Mouse (Mus musculus) heart, adult 9 months (tissue): ENCODE data around the gene Kcnb1.
A peak's percentile ranks its signal among the peaks of the same experiment; 100 is the strongest.

ENCODE experiments used
- DNase-seq, 2 experiments: peaks; one replicate each; pipeline ENCODE4 v3.0.0; 2022; ENCODE audit warnings: low spot score in 2 of 2

The Kcnb1 gene

DNA sequence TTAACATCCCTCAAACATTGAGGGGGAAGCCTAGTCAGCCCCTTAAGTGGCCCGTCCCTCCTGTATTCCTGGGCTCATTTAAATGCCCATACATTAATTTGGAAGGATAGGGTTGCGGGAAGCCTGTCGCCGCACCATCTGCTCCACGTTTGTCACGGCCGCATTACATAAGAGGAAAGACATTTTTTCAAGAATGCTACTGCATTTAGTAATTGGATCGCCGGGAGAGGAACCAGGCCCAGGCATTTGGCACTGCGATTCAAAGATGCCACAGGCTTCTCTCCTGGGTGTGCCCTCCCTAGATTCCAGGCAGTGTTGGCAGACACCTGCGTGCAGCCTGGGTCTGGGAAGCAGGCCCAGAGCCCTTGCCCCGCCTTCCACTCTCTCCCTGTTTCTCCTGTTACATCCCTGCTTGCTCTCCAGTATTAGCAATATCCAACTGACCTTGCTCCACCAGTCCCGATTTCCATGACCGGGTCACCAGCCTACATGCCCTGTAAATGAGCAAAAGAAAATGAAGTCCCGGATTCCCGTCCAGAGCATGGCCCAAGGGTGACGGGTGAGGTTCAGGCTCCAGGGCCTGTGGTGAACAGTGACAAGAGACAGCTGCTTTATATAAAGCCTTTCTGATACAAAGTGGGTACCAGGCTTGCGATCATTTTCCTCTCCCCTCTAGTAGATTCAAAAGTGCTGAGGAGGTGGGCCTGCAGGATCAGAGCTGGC is 110.3 kb downstream of the Kcnb1 start:
- DNase-seq: peak; percentile 69 to 71

DNA sequence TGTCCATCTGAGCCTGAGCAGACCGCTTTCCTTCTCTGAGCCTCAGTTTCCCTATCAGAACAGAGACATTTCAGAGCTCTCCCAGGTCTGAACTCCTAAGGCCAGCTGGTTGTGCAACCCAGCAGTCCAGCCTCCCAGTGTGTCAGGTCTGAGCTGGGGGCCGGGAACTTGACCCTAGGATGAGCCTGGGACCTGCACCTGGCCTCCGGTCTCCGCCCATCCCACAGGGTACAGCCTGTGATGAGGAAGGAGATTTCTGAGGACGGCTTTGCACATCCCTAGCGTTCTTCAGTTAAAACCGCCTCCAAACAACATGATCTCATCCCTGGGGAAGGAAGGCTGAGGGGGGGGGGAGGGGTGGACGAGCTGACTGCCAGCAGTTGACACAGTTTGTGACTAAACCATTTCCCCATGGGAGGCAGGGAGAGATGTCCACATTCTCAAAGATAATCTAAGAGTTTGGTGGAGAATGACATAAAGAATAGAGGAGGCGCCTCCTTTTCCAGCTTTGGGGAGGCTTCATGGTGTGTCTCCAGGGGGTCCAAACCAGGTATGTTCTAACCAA is 110.9 kb downstream of the Kcnb1 start:
- peak in 1 of 2 experiments; percentile 32 for DNase-seq

DNA sequence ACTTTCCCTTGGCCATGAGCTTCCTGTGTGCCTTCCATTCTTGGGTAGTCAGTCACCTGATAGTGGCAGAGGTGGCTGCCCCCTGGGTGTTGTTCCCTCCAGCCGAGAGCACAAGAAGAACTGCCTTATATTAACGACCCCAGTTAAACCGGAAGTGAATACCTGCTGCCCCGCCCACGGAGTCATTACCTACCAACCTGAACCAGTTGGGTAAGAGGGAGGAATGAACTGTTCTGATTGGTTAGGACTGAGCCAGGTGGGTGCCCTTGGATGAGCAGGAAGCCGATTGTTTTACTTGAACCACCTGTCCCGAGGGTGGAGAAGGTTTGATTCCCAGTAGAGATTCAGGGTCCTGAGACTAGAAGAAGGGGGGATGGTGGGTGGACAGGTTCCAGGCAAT is 111.5 kb downstream of the Kcnb1 start:
- DNase-seq: no peak

DNA sequence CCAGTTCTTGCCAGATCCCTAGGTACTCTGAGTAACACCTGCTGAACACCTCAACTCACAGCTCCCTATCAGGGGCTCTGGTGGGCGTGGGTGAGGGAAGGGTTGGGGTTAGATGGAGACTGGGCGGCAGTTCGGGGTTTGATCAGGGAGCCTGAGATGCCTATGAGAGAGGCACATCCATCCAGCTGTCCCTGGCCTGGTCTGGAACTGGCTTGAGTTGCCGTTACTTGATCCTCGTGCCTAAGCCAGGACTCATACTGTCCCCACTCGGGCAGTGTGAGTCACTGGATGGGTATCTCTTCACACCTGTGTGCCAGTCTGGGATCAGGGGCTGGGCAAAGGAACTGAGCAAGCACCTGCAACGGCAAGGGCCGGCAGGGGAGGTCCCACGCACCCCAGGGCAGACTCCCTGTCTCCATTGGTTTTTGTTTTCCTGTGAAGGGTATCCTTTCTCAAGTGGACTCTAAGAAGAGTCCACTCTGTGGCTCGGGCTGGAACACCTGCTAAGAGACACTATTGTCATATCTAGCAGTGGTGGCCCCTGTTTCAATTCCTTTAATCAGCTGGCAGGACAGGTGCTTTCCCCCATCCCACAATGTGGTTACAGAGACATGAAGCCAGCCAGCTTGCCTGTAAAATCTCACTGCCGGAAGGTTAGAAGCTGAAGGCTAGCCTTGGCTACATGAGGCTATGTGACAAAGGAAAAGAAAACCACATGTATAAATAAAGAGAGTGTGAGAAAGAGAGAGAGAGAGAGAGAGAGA is 112.6 kb downstream of the Kcnb1 start:
- DNase-seq: no peak

DNA sequence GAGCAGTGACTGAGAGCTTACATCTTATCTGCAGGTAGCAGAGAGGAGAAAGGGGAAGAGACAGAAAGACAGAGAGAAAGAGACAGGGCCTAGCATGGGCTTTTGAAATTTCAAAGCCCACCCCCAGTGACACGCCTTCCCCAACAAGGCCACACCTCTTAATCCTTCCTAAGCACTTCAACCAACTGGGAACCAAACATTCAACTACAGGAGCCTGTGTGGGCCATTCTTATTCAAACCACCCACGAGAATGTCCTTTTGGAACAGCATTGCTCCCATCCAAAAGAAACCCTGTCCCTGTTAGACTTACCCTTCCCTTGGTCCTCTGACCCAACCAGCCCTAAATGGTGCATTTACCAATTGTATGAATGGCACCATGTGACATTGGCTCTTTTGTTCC is 113.2 kb downstream of the Kcnb1 start:
- no peak for DNase-seq

DNA sequence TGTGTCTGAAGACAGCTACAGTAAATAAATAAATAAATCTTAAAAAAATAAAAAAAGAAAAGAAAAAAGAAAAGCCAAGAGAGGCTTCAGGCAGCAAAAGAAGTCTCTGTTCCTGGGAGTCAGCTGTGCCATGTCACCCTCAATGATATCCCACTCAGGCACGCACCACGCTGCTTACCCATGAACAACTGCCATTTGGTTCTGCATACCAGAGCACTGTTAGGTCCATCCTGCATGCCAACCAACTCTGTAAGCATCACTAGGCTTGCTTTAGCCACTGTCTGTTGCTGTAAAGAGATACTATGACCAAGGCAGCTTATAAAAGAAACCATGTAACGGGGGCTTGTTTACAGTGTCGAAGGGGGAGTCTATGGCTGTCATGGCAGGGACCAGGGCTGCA is 113.6 kb downstream of the Kcnb1 start:
- DNase-seq: no peak

DNA sequence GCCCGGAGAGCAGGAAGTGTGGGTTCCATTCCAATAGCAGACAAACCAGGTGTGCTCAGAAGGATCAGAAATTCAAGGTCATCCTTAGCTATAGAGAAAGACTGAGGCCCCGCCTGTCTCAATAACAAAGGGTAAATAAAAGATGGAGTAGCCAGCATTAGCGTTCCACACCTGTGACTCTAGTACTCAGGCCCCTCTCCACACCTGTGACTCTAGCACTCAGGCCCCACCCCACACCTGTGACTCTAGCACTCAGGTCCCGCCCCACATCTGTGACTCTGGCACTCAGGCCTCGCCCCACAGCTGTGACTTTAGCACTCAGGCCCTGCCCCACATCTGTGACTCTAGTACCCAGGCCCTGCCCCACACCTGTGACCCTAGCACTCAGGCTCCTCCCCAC is 115.4 kb downstream of the Kcnb1 start:
- DNase-seq: no peak

DNA sequence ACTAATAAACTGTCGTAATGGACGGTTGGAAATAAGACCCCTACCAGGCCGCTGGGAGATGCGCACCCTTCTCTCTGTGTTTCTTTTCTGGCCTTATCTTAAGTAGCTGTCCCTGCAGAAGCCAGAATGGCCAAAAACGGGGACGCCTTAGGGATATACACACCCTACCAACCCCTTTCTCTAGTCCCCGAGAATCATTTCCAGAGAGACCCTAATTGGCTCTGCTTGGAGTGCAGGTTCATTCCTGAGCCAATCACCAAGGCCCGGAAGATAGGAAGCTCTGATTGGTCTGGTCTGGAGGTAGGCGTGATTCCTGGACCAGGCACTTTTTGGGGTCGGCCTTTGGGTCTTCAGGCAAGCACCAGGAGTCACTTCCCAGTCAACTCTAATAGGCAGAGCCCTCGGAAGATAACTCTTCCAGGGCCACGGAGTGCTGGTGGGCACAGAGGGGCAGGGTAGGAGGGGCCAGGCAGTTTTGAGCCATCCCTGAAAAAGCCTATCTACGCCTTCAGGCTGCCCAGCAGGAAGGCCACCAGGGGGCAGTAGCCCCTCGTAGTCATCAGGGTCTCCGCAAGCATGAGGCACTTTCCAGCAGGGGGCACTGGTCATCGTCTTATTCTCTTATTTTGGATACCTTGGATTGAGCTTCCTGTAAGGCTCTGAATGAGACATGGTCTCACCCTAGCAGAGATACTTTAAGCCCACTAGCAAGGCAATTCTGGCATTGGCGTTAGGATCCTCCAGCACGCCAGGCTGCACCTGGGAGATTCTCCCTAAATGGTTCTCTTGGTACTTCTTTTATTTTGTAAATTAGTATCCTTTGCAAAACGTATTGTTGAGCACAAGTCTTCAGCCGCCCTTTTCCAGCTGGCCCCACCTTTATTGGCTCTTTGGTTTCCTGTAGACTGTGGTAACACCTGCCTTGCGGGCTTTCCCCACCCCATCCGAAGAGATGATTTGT is 118.0 kb downstream of the Kcnb1 start:
- peak; percentile 92 to 94 for DNase-seq

DNA sequence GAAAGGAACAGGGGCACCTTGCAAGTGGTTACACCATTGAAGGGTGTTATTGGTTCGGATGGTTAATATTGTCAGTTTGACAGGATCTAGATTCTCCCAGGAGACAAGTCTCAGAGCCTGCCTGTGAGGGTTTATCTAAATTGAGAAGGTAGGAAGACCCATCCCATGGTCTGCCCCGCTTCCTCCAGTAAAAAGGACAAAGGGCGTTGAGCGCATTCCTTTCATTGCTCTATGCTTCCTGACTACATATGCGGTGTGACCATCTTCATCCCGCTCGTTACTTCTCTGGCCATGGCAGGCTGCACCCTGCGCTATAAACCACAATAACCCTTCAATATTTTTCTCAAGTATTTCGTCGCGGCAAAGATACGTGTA is 118.7 kb downstream of the Kcnb1 start:
- DNase-seq: no peak

DNA sequence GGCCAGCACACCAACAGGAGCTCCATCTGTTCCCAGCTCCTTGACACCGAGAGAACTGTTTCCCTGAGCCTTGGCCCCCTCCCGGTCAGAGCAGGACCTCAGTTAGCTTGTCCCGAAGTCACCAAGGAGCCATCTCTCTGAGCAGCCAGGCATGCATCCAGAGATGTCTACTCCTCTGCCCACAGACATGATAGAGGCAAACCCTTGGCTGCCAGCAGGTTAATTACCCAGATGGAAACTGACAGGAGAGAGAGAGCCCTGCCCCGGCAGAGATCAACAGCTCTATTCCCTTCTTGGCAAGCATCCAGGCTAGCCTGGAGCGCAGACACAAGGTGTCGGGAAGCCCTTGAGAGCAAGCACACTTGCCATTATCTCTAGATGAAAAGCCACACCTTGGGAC is 119.6 kb downstream of the Kcnb1 start:
- no peak for DNase-seq

DNA sequence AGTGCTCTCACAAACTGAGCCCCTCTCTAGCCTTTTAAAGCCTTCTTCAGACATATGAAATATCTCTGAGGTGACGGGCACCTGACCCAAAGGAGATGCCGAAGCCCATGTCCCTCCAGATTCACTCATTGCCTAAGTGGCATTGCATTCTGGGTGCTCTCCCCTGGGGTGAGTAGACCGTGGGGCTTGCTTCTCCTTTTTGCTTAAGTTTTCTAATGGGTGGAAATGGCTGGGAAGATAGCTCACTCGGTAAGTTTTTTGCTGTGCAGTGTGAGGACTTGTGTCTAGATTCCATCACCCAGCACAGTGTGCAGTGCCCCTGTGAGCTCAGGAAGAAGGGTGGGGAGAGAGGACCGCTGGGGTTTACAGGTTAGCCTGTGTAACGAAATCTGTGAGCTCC is 122.4 kb downstream of the Kcnb1 start:
- no peak for DNase-seq

DNA sequence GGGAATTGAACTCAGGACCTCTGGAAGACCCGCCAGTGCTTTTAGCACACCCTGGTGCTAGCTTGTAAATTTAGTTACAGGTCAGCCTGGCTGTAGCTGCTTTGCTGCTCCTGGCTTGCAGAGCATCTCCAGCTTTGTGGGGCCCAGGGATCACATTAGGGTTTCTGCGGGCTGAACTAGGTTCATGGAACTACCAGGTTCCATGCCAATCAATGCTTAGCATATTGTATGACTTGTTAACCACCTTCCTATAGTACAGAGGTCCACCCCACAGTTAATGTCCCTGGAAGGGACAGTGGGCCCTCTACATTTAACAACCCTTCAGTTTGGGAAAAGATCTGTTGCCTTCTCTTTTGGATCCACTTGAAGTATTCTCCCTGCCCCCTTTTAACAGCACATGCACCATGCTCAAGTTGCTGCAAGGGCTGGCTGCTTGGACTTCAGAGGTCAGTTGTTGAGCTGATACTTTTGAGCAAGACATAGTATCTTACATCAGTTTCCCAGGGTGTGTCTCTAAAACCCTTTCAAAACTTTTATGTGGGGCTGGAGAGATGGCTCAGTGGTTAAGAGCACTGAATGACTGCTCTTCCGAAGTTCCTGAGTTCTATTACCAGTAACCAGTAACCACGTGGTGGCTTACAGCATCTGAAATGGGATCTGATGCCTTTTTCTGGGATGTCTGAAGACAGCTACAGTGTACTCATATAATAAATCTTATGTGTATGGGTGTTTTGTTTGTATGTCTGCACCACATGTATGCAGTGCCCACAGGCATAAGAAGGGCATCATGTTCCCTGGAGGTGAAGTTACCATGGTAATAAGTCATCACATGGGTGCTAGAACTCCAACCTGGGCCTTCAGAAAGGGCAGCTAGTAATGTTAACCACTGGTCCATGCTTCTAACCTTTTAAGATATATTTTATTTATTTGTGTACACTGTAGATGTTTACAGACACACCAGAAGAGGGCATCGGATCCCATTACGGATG is 123.1 kb downstream of the Kcnb1 start:
- no peak for DNase-seq

DNA sequence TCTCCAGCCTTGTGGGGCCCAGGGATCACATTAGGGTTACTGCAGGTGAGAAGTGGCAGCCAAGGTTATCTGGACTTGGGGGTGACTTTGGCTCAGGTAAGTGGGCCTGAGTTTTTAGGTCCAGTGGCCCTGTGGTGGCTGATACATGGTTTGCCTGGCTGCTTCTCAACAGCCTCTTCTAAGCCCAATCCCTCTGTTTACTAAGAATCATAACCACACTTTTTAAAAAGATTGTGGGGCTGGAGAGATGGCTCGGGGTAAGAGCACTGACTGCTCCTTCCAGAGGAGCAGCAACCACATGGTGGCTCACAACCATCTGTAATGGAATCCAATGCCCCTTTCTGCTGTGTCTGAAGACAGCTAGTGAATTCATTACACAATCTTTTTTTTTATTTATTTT is 123.9 kb downstream of the Kcnb1 start:
- DNase-seq: no peak

DNA sequence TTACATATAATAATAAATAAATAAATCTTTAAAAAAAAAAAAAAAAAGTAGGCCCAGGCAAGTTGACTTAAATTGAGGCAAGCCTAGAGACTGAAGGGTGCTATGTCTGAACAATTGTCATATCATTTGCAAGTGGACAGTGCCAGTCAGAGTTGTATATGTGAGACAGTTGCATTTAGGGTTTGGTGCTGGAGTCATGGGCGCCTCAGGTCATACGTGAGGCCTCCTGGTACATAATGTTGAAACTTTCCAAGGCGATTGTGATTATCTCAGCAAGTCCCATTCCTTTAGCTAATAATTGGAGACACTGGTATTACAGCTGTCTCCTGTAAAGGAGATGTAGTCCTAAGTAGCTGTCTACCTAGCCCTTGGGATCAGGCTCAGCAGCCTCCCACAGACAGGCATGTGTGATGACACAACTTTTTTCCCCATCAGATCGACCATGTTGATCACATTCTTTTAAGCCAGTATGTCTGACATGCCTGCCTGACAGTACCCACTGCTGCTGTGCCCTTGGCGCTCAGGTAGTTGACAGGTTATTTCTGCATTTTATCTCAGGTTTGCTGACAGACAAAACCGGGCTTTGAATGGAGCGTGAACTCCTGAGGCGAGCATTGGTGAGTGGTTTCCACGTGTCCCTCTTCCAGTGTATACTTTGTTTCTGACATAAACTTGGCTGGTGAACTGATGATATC is 125.2 kb downstream of the Kcnb1 start:
- DNase-seq: no peak

DNA sequence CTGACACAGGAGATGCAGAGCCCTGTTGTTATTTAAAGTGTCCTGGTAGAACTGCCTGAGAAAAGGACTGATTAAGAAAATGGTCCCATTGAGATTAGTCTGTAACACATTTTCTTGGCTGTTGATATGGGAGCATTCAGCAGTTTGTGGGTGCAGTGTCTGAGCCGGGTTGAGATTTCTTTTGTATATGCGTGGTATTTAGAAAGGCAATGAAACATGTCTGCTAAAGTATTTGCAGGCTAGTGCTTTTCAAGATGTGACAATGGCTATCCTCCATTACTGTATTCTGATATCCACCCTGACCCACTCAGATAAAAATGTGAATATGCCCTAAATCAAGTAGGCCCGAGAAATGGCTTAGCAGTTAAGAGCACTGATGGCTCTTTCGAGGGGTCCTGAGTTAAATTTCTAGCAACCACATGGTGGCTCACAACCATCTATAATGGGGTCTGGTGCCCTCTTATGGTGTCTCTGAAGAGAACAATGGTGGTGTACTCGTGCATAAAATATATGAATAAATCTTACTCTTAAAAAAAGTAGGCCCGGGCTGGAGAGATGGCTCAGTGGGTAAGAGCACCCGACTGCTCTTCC is 126.0 kb downstream of the Kcnb1 start:
- DNase-seq: no peak

DNA sequence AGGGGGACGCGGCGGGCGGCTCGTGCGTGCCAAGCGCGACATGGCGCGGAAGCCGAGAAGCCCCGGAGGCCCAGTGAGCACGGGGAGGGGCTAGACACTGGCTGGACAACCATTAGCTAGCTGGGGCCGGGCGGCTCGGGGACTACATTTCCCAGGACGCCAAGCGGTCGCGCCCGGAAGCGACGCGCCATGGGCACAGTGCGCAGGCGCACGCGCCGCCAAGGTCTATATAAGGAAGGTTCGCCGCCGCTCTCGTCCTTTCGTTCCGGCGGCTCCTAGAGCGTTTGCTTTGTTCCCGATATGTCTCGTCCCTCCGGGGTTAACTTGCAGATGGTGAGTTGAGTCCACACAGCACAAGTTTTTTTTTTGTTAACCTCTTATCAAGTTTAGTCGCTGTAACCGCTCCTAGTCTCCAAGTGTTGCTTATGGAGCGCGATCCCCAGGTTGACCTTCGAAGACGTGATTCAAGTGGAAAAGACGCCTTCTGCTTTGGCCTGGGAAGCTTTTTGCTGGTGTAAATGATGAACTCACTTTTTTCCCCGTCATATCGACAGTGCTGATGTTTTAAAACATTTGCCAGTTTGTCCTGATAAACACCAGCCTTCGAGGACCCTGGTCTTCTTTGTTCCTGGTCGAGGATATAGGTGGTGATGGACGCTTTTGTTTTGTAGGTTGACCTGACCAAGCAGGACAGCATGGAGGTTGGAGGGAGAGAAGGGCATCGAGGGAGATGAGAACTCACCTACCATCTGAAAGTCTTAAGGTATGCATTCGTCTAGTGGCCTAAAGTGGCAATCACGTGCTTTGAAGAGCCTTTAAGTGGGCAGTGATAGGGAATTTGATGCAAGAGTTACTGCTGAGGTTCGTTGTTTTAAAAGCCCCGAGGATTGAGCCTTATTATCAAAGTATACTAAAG is 126.7 kb downstream of the Kcnb1 start, which contains the start of gene Znfx1:
Znfx1 (minus strand) TSS at position 51 of the 916 bp plus-strand sequence.
- DNase-seq: peak; percentile 95 to 97

DNA sequence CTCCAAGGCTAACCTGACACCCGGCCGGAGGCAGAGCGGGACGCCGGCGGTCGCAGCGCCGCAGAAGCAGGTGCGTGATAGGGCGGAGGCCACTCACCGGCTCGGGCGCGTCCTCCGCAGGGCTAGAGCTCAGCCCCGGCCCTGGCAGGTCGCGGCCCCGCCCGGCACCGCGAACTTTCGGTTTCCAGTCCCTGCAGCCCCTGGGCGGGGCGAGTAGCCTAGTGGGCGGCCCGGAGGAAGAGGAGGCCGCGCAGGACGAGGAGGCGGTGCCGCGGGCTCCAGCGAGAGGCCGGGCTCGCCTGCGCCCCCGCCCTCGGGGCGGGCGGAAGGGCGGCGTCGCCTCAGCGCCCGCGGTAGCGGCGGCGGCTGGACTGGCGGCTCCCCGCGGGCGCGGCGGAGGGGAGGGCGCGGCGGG is 127.5 kb downstream of the Kcnb1 start:
- peak; percentile 96 for DNase-seq

DNA sequence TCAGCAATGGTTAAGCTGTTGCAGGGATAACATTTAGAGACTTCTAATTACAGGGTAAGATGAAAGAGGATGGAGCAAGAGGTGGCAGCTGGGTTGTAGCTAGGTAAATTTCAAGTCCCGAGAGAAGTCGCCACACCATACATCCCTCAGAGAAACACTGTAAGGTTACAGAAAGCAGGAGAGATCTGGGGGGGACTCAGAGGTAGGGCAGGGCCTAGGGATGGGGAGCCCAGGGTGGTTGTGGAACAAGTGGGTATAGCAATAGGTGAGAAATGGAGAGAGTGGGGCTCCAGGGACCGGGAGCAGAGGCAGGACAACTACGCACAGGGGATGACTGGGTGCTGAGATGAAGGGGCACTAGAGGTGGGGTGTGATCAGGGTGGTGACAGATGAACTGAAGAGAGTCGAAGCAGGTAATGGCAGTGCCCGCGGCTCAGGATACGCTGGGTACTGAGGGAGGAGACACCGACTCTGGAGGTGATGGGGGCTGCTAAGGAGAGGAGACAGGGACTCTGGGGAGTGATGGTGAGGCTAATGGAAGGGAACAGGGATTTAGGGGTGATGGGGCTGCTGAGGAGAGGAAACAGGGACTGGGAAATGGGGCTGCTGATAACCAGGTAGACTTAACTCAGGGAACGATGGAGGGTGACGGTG is 128.4 kb downstream of the Kcnb1 start:
- peak in 1 of 2 experiments; percentile 35 for DNase-seq
